Mouse (Mus musculus): Measurements from ENCODE around the gene Nrxn3. TPM values are rescaled to one million over a fixed set of nuclear protein-coding genes. Genes with fewer than 3 reads are reported as not detected.

Nrxn3 gene
- polyA plus RNA-seq, 1 experiment from 2014 or later: 0.72 TPM

DNA sequence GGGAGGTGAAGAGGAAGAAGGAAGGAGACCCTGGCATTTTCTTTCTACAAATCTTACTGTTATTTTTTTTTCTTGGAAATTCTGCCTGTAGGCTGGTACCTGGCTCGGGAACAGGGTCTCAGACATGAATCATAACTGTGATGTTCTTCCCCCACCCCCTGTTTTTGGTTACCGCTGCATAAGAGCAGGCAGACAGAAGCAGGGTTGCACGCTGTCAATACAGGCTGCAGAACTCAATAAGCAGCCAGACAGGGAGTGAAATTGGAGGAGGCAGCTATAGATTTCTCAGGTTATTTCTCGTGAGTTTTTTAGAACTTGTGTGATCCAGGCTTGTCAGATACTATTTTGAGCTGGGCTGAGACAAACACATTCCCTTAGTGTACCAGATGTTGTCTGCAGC lies 231.1 kb downstream of the Nrxn3 start:
- no peak for TF ChIP-seq CTCF (IDR thresholded peaks at IDR 0.05; ENCODE audit: low read depth)
- no peak for TF ChIP-seq EP300 (IDR thresholded peaks at IDR 0.05; ENCODE audit: low read depth)
- Histone ChIP-seq H3K4me3 (ENCODE audit: low read depth, low read length) (no peak overlapping the region), H3K4me2 (ENCODE audit: low read depth, low read length) (no peak overlapping the region), H3K27ac (ENCODE audit: low read depth) (no peak overlapping the region), H3K9ac (replicated peaks) (no peak overlapping the region), H3K36me3 (replicated peaks; ENCODE audit: insufficient read depth, low read length) (no peaks in the 10 kb centered on the region), H3K9me3 (ENCODE audit: low read length) (no peaks in the 10 kb centered on the region), H3K4me1 (ENCODE audit: insufficient read depth) (no peaks in the 10 kb centered on the region), H3K27me3 (ENCODE audit: insufficient read depth, low read length) (no peaks in the 10 kb centered on the region)
- ATAC-seq (no peak), DNase-seq (no peak)
- WGBS (ENCODE audit: insufficient replicate concordance): 60% methylated on average over 4 of the region's 4 CpGs

DNA sequence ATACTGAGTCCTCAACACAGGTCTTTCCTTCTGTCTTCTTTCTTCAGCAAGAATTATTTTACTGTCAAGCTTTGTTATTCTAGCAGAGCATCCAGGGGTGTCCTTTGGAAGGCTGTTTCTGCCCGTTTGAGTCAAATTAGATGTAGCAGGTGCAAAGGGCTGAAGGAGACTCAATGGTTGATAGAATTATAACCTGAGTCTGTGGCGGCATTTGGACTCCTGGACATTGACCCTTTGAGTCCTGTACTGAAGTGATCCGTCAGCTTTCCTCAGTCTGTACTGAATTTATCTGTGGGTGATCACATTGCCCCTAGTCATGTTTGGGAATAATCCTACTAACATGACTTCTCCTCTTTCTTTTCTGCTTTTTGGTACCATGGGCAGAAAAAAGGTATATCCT lies 234.8 kb downstream of the Nrxn3 start:
- WGBS (ENCODE audit: insufficient replicate concordance): 69% methylated on average over 3 of the region's 3 CpGs
- Histone ChIP-seq H3K27me3 (ENCODE audit: insufficient read depth, low read length) (no peaks in the 10 kb centered on the region), H3K9me3 (ENCODE audit: low read length) (no peaks in the 10 kb centered on the region), H3K27ac (ENCODE audit: low read depth) (no peak overlapping the region), H3K9ac (replicated peaks) (no peak overlapping the region), H3K4me1 (ENCODE audit: insufficient read depth) (no peaks in the 10 kb centered on the region), H3K4me2 (ENCODE audit: low read depth, low read length) (no peak overlapping the region), H3K36me3 (replicated peaks; ENCODE audit: insufficient read depth, low read length) (no peaks in the 10 kb centered on the region), H3K4me3 (ENCODE audit: low read depth, low read length) (no peak overlapping the region)
- no peak for ATAC-seq
- no peak for TF ChIP-seq CTCF (IDR thresholded peaks at IDR 0.05; ENCODE audit: low read depth)
- no peak for TF ChIP-seq EP300 (IDR thresholded peaks at IDR 0.05; ENCODE audit: low read depth)
- no peak for DNase-seq

DNA sequence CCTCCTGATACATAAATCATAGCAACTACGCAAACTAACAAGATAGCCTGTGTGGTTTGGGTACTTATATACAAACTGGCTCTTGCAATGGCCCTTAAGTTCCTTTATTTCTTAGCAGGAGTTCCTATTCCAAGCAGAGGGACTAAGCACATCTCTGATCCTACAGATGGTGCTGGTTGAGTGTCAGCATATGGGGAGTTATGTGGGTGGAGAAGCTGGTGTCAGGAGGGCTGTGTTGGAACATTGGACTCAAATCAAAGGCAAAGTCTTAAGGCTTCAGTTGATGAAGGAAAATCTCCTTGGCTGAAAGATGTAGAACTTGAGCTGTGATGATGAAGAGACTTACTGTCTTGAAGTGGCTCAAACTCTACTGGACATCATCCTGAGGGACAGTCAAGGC lies 238.1 kb downstream of the Nrxn3 start:
- no peaks in the 10 kb centered on the region for H3K4me1 ChIP-seq (ENCODE audit: insufficient read depth)
- no peak for TF ChIP-seq CTCF (IDR thresholded peaks at IDR 0.05; ENCODE audit: low read depth)
- TF ChIP-seq EP300 (IDR thresholded peaks at IDR 0.05; ENCODE audit: low read depth): no peak
- ATAC-seq (no peak), DNase-seq (no peak)
- WGBS (ENCODE audit: insufficient replicate concordance): 85% methylated on average over 1 of the region's 1 CpGs
- H3K36me3 ChIP-seq (replicated peaks; ENCODE audit: insufficient read depth, low read length): no peaks in the 10 kb centered on the region
- no peak overlapping the region for H3K4me3 ChIP-seq (ENCODE audit: low read depth, low read length)
- no peak overlapping the region for H3K9ac ChIP-seq (replicated peaks)
- H3K9me3 ChIP-seq (ENCODE audit: low read length): no peaks in the 10 kb centered on the region
- H3K4me2 ChIP-seq (ENCODE audit: low read depth, low read length): no peak overlapping the region
- H3K27ac ChIP-seq (ENCODE audit: low read depth): no peak overlapping the region
- no peaks in the 10 kb centered on the region for H3K27me3 ChIP-seq (ENCODE audit: insufficient read depth, low read length)

DNA sequence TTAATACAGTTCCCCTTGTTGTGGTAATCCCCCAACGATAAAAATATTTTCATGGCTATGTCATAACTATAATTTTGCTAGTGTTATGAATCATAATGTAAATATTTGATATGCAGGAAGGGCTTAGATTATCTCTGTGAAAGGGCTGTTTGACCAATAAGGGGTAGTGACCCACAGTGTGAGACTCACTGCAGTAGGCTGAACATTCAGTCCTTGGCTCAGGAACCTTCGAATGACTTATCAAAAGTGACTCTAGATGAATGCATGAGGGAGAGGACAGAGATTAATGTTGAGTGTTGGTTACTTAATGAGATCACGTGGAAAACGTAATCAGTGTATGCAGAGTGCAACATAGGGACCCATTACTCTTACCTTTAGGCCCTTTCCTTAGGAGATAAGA lies 243.7 kb downstream of the Nrxn3 start:
- no peak overlapping the region for H3K4me3 ChIP-seq (ENCODE audit: low read depth, low read length)
- H3K36me3 ChIP-seq (replicated peaks; ENCODE audit: insufficient read depth, low read length): no peaks in the 10 kb centered on the region
- no peak for ATAC-seq
- no peak overlapping the region for H3K27ac ChIP-seq (ENCODE audit: low read depth)
- TF ChIP-seq CTCF (IDR thresholded peaks at IDR 0.05; ENCODE audit: low read depth) (no peak), EP300 (IDR thresholded peaks at IDR 0.05; ENCODE audit: low read depth) (no peak)
- H3K4me2 ChIP-seq (ENCODE audit: low read depth, low read length): no peak overlapping the region
- H3K4me1 ChIP-seq (ENCODE audit: insufficient read depth): no peaks in the 10 kb centered on the region
- DNase-seq: no peak
- H3K9ac ChIP-seq (replicated peaks): no peak overlapping the region
- WGBS (ENCODE audit: insufficient replicate concordance): 73% methylated on average over 4 of the region's 4 CpGs
- H3K27me3 ChIP-seq (ENCODE audit: insufficient read depth, low read length): no peaks in the 10 kb centered on the region
- H3K9me3 ChIP-seq (ENCODE audit: low read length): no peaks in the 10 kb centered on the region

DNA sequence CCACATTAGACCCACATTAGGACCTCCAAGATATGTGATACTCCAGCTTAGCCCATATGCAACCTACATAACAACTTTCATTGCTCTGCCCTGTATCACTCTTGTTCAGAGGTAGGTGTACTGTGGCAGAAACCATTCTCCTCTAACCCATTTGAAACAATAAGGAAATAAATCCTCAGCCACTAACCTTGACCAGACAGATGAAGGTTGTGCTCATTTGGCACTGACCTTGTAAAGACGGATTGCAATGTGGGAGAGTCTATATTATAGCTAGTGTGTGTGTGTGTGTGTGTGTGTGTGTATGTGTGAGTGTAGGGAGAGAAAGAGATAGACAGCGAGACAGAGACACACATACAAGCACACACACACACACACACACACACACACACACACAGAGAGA lies 253.9 kb downstream of the Nrxn3 start:
- no peak overlapping the region for H3K4me2 ChIP-seq (ENCODE audit: low read depth, low read length)
- DNase-seq (no peak), ATAC-seq (no peak)
- 51% methylated on average over 2 of the region's 2 CpGs for WGBS (ENCODE audit: insufficient replicate concordance)
- H3K9ac ChIP-seq (replicated peaks): no peak overlapping the region
- no peaks in the 10 kb centered on the region for H3K27me3 ChIP-seq (ENCODE audit: insufficient read depth, low read length)
- no peaks in the 10 kb centered on the region for H3K36me3 ChIP-seq (replicated peaks; ENCODE audit: insufficient read depth, low read length)
- no peak overlapping the region for H3K27ac ChIP-seq (ENCODE audit: low read depth)
- no peak overlapping the region for H3K4me3 ChIP-seq (ENCODE audit: low read depth, low read length)
- TF ChIP-seq CTCF (IDR thresholded peaks at IDR 0.05; ENCODE audit: low read depth) (no peak), EP300 (IDR thresholded peaks at IDR 0.05; ENCODE audit: low read depth) (no peak)
- no peaks in the 10 kb centered on the region for H3K9me3 ChIP-seq (ENCODE audit: low read length)
- H3K4me1 ChIP-seq (ENCODE audit: insufficient read depth): no peaks in the 10 kb centered on the region

DNA sequence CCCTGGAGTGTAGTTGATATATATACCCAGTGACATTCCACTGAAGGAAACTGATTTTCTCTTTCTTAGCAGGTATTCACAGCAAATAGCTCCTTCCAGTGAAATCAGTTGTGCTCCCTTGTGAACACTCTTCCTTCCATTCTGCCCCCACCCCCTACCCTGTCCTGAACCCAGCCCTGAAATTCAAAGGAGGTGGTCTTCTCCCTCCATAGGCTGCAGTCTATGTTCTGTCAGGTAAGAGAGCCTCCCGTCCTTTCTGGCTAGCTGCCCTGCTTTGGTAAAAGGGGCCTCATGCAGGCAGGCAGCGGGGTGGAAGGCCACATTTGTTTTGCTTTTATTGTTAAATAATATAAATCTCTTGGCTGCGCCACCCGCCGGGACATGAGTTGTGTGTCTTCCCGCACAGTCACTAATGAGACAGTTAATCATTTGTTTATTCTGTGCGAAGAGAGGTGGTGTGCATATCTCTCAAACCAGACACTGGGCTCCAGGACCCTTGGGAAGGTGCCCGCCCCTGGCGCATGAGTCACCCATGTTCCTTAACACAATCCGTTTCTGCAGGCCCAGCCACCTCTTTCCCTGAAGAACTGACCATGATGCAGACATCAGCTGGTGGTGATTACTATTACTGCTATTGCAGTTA lies 261.1 kb downstream of the Nrxn3 start:
- peaks cover 31% of the 10 kb centered on the region for H3K4me1 ChIP-seq (ENCODE audit: insufficient read depth)
- ATAC-seq: peak; percentile 92
- peak; percentile 76 for DNase-seq
- TF ChIP-seq CTCF (IDR thresholded peaks at IDR 0.05; ENCODE audit: low read depth) (no peak), EP300 (IDR thresholded peaks at IDR 0.05; ENCODE audit: low read depth) (no peak; the same call in 1 of the 2 replicates)
- H3K9me3 ChIP-seq (ENCODE audit: low read length): no peaks in the 10 kb centered on the region
- H3K9ac ChIP-seq (replicated peaks): 0 out of 2 replicates have a peak overlapping the region, but pooled peaks have one; percentile 27
- H3K27me3 ChIP-seq (ENCODE audit: insufficient read depth, low read length): no peaks in the 10 kb centered on the region
- peak overlapping the region; percentile 68 for H3K4me2 ChIP-seq (ENCODE audit: low read depth, low read length)
- no peaks in the 10 kb centered on the region for H3K36me3 ChIP-seq (replicated peaks; ENCODE audit: insufficient read depth, low read length)
- H3K27ac ChIP-seq (ENCODE audit: low read depth): peak overlapping the region; percentile 95
- H3K4me3 ChIP-seq (ENCODE audit: low read depth, low read length): peak overlapping the region; percentile 23; the same call in 1 of the 2 replicates
- 30% methylated on average over 10 of the region's 10 CpGs for WGBS (ENCODE audit: insufficient replicate concordance)

All from liver, postnatal 0 days (tissue).